Mouse (Mus musculus) left cerebral cortex, postnatal 10 days (tissue): Measurements from ENCODE around the gene Timm9. TPM values are rescaled to one million over a fixed set of nuclear protein-coding genes. Genes with fewer than 3 reads are reported as not detected.
"Not testable (repeated sequence)": the region's sequence is repeated elsewhere in the genome, so short reads cannot be mapped to it uniquely, and the experiment has no call there.

ENCODE experiments used
- DNase-seq, 2 experiments: peaks; one replicate each; pipeline ENCODE4 v3.0.0; 2021 to 2022; ENCODE audit warnings: low spot score in 2 of 2, mixed read lengths in 1 of 2; ENCODE audit errors: extremely low spot score in 1 of 2
- intact Hi-C: fragments of 180-260 bp; cut with DNase I; formaldehyde crosslinking; loops from one replicate; pipeline ENCODE4 v1.15.1; 2025
- total RNA-seq, 2 experiments: library from RNA; stranded (reverse); gene quantifications; 2 replicates each; pipeline ENCODE4 v1.2.3; 2021

The Timm9 gene
- total RNA-seq, 2 experiments from 2014 or later = 64.8 to 74.0 TPM

DNA sequence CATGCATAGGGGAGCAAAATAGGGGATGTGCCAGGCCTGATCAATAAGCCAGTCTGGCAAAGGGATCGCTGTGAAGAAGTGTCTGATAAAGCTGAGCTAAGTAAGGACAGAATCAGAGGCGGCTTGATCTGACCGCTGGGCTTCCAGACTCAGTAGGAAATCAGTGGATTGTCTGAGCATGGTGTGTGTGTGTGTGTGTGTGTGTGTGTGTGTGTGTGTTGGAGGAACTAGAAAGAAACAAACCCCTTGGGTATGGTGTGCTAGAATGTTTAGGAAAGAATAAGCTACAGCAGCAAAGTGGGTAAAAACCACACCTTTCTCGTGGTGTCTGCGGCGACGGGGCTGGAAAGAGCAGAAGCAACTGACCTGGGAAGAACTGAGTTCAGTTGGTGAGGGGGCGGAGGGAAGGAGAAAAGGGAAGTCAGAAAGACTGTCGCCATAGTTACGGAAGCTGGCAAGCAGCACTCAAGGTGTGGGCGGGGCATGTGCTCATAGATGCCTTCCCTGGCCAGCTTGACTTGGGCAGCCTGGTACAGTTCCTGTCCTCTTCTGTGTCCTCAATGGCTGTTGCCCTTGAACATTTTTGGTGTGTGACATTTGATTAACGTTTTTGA is 22.7 kb downstream of the Timm9 start:
- DNase-seq = peak; percentile 36 to 75
- intact Hi-C loops = no loop called here

DNA sequence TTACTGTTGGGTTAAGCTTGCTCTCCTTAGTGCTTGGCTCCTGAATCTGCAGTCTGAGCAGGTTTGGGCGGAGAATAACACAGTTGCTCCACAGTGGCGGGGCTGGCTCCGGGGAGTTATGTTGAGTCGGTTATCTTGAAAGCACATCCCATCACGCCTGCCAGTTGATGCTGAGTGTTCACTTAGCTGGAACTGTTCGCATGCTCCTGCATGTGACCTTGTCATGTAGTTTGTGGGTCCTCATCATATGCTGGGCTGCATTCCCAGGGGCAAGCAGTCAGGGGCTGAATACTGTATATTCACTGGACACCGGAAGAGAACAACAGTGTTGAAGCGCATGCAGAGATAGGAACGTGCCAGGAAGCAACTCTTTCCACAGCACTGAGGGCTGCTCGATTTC is 23.4 kb downstream of the Timm9 start:
- DNase-seq = no peak
- intact Hi-C loops = no loop called here

DNA sequence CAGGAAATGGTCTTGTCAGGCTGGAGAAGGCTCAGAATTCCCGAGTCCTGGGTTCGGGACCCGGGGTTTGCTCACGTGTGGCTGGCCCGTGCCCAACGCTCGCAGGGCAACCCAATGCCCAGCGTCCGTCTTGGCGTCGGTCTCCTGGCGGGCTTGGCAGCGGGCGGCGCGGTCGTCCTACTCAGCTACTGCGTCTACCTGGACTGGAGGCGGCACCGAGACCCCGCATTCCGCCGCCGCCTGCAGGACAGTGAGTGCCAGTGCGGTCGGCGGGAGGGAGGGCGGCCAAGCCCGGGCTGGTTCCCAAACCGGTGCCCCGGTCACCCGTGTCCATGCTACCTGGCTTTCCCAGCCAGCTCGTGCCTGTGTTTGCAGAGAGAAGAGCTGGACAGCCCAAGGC is 25.2 kb downstream of the Timm9 start, which contains the start of gene Tomm20l:
Gene Tomm20l (plus strand): TSS at position 98 of the 400 bp plus-strand sequence.
- peak in 1 of 2 experiments; percentile 49 for DNase-seq
- intact Hi-C loops = no loop called here

DNA sequence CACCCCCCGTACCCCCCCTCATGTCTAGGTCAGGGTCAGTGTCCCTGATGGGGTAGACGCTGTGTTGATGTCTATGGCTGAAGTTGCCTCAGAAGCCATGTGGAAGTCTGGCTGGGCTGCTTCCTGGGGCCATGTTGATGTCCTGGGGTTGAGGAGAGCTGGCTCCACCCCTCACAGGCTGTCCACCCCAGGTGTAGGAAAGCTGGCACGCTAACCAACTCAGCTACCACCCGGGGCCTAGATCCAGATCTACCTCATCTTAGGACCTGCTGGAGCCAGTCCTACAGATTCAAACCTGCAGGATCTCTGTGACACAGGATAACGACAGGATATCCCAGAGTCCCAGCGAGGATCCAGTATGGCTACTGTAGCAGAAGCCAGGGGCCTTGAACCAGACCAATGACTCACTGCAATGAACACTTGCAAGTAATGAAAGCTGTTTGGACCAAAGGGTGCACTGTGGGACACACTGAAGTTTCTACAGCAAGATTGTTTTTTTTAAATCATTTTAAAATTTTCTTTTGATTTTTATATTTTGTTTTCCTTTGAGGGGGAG is 29.2 kb downstream of the Timm9 start:
- intact Hi-C loops = no loop called here
- no peak for DNase-seq

DNA sequence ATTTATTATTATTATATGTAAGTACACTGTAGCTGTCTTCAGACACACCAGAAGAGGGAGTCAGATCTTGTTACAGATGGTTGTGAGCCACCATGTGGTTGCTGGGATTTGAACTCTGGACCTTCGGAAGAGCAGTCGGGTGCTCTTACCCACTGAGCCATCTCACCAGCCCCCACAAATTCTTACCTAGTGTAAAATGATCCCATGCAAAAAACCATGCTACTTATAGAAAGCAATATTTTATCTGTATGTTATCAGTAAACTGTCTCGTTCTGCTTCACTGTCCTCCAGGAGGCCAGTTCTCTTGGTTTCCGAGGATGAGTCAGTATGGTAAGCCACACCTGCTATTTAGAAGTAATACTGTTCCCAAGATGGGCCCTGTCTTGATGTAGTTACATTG is 32.2 kb downstream of the Timm9 start:
- intact Hi-C loops, DNase-seq: not testable (repeated sequence)

DNA sequence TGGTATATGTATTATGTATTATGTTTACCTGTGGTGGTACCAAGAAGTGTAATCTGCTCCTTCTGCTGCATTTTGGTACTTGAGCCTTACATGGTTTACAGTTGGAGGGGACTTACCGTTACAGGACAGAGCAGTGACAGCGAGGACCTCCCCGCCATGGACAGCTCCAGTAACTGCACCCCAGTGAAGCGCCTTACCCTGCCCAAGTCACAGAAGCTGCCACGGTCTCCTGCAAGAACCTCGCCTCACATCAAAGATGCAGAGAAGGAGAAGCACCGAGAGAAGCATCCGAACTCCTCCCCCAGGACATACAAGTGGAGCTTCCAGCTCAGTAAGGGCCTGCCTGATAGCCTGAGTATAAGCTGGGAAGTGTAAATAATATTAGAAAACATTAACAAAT is 50.2 kb downstream of the Timm9 start:
- intact Hi-C loops = no loop called here
- DNase-seq = no peak

Other genes with a start within 250 kb of the Timm9 start
- 100 to 1,000 TPM; 184 to 195 TPM for gene Actr10, start 198.8 kb downstream of the Timm9 start, total RNA-seq
- 100 to 1,000 TPM; 244 to 255 TPM for gene Psma3, start 162.1 kb downstream of the Timm9 start, total RNA-seq
- gene Arid4a, start 120.7 kb downstream of the Timm9 start, total RNA-seq = 10 to 100 TPM; 31.2 to 32.2 TPM
- not detected for gene Tomm20l, start 25.3 kb downstream of the Timm9 start, total RNA-seq
- gene 2700049A03Rik, start 164 bp upstream of the Timm9 start, total RNA-seq = 1 to 10 TPM; 5.7 to 6.6 TPM
- 10 to 100 TPM; 20.4 to 23.4 TPM for gene Dact1, start 173.2 kb upstream of the Timm9 start, total RNA-seq